Mouse (Mus musculus) MN1 (cell line): Measurements from ENCODE around the gene Npas2.
A peak's percentile ranks its signal among the peaks of the same experiment; 100 is the strongest.

Source experiments
- DNase-seq: peaks from one replicate; pipeline ENCODE4 v3.0.0-alpha.2; 2016; ENCODE audit warnings: low spot score

Gene Npas2

GRCm38 (mm10) chr1:39376121-39376520, 182.6 kb downstream of the Npas2 start:
- no peak for DNase-seq

DNA sequence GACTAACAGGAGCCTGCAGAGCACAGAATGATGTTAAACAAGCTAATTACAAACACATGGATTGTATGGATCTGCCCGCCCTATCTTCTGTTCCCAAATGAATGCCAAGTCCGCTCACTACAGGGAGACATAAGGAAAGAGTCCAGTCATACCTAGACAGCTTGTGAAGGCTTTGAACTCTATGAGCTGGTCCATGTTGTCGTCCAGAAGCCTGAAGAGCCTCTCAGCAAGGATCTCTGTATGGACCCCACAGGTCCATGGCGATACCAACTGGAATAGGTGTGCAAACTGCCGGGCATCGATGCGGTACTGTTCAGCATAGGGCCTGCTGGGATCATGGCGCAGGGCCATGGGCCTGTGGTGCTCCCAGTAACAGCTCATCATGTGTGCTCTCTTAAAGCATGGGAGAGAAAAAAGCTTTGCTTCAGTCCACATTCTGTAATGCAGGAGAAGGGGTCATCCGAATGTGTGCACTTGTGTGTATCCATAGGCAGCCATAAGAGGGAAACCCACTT, 183.3 kb downstream of the Npas2 start:
- no peak for DNase-seq

- no peak for DNase-seq
These were observed 185.0 kb downstream of the Npas2 start for GRCm38 (mm10) chr1:39378540-39378939.

- DNase-seq = no peak
These were observed 185.5 kb downstream of the Npas2 start for GRCm38 (mm10) chr1:39379021-39379420.

- DNase-seq = no peak
These were observed 187.5 kb downstream of the Npas2 start for GRCm38 (mm10) chr1:39381017-39381416.

GRCm38 (mm10) chr1:39384914-39385313, 191.4 kb downstream of the Npas2 start:
- no peak for DNase-seq

DNA sequence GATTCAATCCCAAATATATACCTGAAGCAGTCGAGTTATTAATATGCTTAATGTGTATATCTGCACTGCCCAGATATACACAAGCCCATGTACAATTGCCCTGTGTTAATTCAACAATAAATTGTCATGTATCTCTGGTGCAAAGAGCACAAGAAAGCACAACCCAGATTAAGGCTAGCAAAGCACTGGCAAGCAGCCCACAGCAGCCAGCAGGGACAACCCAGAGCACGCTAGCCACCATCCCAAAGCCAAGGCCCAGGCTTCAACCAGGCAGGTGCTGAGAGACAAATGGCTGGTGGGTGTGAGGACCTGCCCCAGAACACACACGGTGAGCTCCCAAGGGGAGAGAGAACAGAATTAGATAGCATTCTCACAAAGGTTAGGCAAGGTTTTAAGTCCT, 192.9 kb downstream of the Npas2 start:
- DNase-seq = no peak

- DNase-seq = no peak
These were observed 194.0 kb downstream of the Npas2 start for GRCm38 (mm10) chr1:39387497-39387896.

DNA sequence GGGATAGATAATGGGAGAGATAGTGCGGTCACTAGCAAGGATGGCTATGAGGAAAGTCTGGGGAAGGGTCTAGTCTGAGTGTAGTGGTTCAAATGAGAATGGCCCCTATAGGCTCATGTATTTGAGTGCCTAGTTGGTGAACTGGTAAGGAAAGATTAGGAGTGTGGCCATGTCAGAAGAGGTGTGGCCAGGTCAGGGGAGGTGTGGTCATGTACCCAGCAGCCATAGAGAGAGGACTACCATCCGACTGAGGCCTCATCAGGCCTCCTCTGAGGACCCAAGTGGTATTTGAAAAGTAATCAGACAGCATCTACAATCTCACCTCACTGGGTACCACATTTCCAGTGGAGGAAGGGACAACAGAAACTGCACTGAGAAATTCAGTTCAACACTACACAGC, 194.6 kb downstream of the Npas2 start:
- no peak for DNase-seq

DNA sequence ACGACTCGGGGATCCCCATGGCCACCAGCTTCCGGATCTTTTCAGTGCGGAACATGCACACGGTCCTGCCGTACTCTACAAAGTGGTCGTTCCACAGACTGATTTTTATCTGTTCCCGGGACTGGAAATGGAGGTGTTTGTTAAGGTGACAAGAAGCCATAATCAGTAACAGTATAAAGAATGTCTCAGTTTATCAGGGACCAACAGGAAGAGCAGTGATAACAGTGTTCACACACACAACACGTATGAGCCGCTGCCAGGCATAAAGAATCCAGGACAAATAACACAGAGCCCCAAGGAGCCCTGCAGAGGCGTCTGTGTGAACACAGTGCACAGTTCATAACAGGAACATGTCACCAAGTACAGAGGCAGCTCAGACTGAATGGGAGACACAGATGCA, 195.8 kb downstream of the Npas2 start:
- no peak for DNase-seq

GRCm38 (mm10) chr1:39391652-39392051, 198.1 kb downstream of the Npas2 start:
- no peak for DNase-seq

GRCm38 (mm10) chr1:39392189-39392588, 198.7 kb downstream of the Npas2 start:
- peak; percentile 45 for DNase-seq

DNA sequence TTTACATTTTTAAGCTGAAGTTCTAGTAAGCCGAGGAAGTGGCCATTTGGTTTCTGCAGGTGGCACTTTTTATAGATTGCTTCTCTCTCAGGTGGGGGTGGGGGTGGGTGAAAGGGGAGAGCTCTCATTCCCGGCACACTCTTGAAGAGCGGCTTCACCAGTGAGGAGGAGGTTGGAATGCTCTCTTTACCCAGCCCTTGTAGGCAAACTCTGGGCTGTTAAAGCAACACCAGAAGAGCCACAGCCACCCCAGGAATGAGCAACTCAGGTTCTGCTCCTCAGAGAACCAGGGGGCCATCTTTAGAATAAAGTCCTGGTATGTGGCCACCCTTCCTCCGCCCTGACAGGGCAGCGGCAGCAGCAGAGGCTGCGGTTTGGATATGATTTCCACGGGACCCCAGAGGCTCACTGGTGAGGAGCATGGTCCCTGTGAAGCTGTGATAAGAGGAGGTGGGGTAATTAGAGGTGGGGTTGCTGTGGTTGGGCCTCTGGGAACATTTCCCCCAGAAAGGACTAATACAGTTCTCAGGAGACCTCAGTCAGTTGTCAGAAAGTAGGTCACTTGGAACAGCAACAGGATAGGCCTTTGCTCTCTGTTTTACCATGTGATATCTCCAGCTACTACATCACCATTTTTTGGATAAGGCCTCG, 199.8 kb downstream of the Npas2 start:
- no peak for DNase-seq

DNA sequence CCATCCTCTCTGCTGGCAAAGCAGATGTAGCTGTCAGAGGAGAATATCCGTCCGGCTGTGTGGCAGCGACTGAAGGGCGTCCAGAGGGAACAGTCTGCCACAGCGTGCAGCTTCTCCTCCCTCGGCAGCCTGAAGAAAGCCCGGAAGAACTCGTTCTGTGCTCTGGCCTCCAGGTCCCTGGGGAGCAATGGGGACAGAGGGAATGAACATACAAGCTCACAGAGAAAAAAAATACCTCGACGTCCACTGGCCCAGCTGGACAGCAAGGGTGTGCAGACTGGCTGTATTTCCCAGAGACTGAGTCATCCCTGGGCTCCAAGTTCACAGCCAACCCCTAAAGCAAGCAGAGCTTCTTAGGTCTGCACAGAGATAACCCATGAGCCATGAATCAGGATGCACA, 200.6 kb downstream of the Npas2 start:
- peak; percentile 74 for DNase-seq

GRCm38 (mm10) chr1:39394650-39395049, 201.1 kb downstream of the Npas2 start:
- DNase-seq = no peak

GRCm38 (mm10) chr1:39396347-39396746, 202.8 kb downstream of the Npas2 start:
- DNase-seq = no peak

- no peak for DNase-seq
These were observed 204.8 kb downstream of the Npas2 start for GRCm38 (mm10) chr1:39398284-39398683.

DNA sequence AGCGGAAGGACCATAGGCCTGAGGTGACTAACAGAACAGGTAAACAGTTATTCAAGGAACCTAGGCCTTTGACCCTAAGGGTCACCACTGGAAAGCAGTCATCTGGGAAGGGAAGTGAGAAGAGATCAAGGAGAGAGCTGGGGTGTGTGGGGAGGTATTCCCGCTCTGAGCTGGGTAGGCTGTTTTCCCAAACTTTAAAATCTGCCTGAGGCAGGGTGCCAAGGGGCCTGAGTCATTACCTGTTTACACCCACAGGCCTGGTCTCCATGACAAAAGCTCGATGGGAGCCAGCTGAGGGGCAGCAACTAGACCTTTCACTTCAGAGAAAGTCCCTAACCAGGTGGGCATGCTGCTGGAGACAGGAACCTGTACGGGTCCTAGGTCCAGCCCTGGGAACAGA, 205.7 kb downstream of the Npas2 start:
- no peak for DNase-seq

DNA sequence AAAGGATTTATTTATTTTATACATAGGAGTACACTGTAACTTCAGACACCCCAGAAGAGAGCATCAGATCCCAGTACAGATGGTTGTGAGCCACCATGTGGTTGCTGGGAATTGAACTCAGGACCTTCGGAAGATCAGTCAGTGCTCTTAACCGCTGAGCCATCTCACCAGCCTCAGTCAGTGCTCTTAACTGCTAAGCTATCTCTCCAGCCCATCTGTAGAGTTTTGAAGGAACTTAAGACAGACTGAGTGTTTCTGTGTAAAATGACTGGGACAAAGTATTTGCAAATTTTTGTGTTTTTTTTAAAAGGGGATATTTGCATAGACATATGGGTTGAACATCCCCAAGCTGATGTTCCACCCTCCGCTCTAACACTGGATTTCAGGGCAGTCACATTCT, 206.6 kb downstream of the Npas2 start:
- no peak for DNase-seq

DNA sequence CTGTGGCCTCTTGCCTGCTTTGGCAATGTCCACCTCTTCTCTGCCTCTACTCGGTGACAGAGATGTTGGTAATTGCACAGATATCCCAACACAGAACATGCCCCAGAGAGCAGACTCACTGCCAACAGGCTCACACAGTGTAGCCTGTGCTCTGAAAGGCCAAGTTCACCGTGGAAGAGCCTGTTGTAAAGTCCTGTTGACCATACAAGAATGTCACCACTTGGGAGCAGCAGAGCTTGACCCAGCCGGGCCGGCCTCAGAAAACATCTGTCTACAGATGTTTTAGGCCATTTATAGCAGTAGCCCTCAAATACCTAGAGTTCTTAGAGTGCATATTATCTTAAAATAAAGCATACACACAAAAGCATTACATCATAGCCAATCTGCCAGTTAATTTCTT, 213.6 kb downstream of the Npas2 start:
- no peak for DNase-seq

DNA sequence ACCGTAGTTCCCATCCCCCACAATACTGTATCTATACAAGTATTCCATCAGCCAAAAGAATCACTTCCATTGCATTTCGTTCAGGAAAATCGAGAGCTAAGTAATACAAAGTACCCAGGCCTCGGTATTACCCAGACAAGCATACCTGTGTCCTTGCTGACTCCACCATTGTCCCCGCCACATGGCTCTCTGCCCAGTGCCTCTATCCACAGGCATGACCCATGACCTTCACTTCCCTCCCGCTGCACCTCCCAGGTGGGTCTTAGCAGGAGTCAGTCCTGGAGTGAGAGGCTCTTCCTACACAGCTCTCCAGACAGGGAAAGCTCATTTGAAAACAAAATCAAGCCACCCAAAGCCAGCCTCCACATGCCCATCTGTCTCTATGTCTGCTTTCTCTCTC, 214.6 kb downstream of the Npas2 start:
- DNase-seq = no peak

DNA sequence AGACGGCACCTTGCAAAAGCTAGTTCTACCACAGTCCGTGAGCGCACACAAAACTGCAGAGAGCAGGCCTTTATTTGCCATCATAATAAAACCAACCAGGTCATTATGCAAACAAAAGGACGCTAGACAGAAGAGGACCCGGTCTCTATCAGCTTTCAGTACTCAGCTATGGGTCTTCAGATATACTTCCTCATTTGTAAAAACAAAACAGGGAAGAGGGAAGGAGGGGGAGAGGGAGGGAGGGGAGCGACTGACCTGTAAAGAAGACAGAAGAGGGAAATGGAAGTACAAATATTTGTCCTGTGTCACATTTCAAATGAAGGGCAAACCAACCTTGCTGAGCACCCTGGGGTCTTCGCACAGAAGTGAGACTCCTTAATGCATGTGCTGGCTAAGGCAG, 215.1 kb downstream of the Npas2 start:
- no peak for DNase-seq

DNA sequence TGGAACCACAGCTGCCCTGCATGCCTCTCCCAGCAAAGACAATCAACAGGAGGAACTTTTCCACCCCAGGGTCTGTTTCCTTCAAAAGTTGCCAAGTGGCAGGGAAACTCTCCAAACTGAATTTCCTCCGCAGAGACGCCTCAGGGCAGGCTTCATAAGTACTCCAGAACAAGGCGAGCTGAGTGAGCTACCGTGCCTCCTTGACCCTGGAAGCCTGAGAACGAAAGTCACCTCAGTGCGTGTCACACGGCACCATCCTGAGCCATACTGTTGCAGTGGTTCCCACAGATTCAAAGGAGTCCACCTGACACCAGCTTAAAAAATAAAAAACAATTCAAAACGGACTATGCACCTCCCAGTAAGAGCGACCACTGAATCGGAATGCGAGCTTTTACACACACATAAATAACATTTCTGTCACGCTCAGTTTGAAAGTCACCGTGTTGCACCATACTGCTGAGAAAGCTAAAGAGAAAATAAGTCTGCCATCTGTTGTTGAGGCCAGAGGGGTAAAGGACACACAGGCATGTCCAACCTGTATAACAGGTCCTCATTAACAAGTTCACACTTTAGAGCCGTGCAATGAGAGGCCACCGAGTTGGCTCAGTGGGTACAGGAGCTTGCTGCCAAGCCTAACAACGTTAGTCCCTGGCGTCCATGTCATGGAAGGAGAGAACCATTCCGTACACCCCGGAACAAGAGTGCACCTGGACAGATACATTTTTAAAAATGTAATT, 216.7 kb downstream of the Npas2 start:
- no peak for DNase-seq
